Mouse (Mus musculus) hindbrain, embryonic 13.5 days (tissue): ENCODE measurements around the gene Rasal1. TPM values are rescaled to one million over a fixed set of nuclear protein-coding genes. Genes with fewer than 3 reads are reported as not detected.
A peak's percentile ranks its signal among the peaks of the same experiment; 100 is the strongest.

ENCODE experiments used
- ATAC-seq: fragments of 200-750 bp; cut with Nextera tagmentation; 2 replicates; pipeline ENCODE4 v1.8.0; 2017; ENCODE audit warnings: moderate TSS enrichment; ENCODE audit not compliant: low FRiP score
- H3K27ac ChIP-seq: fragments of 300-500 bp; sonication (generic); 2 replicates; pipeline ENCODE4 v1.5.1; 2015; ENCODE audit warnings: inconsistent platforms, mild to moderate bottlenecking, moderate library complexity
- H3K27me3 ChIP-seq: fragments of 300-500 bp; sonication (generic); 2 replicates; pipeline ENCODE4 v1.6.1; 2015; ENCODE audit warnings: mild to moderate bottlenecking, inconsistent platforms
- H3K36me3 ChIP-seq: fragments of 300-500 bp; sonication (generic); 2 replicates; pipeline ENCODE4 v1.6.1; 2015; ENCODE audit warnings: mild to moderate bottlenecking, inconsistent platforms
- H3K4me1 ChIP-seq: fragments of 300-500 bp; sonication (generic); replicated peaks from 2 replicates; pipeline ENCODE4 v1.6.1; 2015; ENCODE audit warnings: inconsistent platforms
- H3K4me2 ChIP-seq: fragments of 300-500 bp; sonication (generic); 2 replicates; pipeline ENCODE4 v1.6.1; 2015; ENCODE audit warnings: inconsistent platforms, mild to moderate bottlenecking, moderate library complexity
- H3K4me3 ChIP-seq: fragments of 300-500 bp; sonication (generic); 2 replicates; pipeline ENCODE4 v1.5.1; 2015; ENCODE audit warnings: mild to moderate bottlenecking, inconsistent platforms
- H3K9ac ChIP-seq: fragments of 300-500 bp; sonication (generic); 2 replicates; pipeline ENCODE4 v1.6.1; 2015; ENCODE audit warnings: mild to moderate bottlenecking, inconsistent platforms
- H3K9me3 ChIP-seq: fragments of 300-500 bp; sonication (generic); 2 replicates; pipeline ENCODE4 v1.6.1; 2016; ENCODE audit warnings: inconsistent platforms
- WGBS: fragments of 180-500 bp; shearing (Covaris S2); methylation state at CpG from one replicate; pipeline ENCODE4 v1.1.7; 2015; 5-methylcytosine and 5-hydroxymethylcytosine counted together
- polyA plus RNA-seq: library from polyadenylated mRNA; unstranded; fragments of >200 nt; fragmentation: Nextera tagmentation; extraction: Ambion mirVana; gene quantifications from 2 replicates; pipeline ENCODE4 v1.2.1, GENCODE M21; 2015

Gene Rasal1
- polyA plus RNA-seq, 1 experiment from 2014 or later: 0.14 TPM

GRCm38 (mm10) chr5:120626399-120626798 lies 22.2 kb upstream of the Rasal1 start:
- H3K4me3 ChIP-seq: no peak overlapping the region
- no peak for ATAC-seq
- 31% methylated on average over 19 of the region's 19 CpGs for WGBS

GRCm38 (mm10) chr5:120627515-120628300 lies 20.9 kb upstream of the Rasal1 start:
- Histone ChIP-seq H3K27me3 (peaks cover 33% of the 10 kb centered on the region), H3K36me3 (peaks cover 56% of the 10 kb centered on the region), H3K9me3 (no peaks in the 10 kb centered on the region), H3K27ac (no peak overlapping the region), H3K9ac (no peak overlapping the region), H3K4me1 (peaks cover 18% of the 10 kb centered on the region), H3K4me2 (no peak overlapping the region), H3K4me3 (no peak overlapping the region)
- ATAC-seq: no peak
- WGBS: 70% methylated on average over 15 of the region's 15 CpGs

More at GRCm38 (mm10) chr5:120626399-120626798, 22.2 kb upstream of the Rasal1 start:
- no peaks in the 10 kb centered on the region for H3K9me3 ChIP-seq
- H3K27me3 ChIP-seq: peaks cover 25% of the 10 kb centered on the region
- no peak overlapping the region for H3K27ac ChIP-seq
- H3K36me3 ChIP-seq: peaks cover 69% of the 10 kb centered on the region
- H3K4me1 ChIP-seq: peaks cover 25% of the 10 kb centered on the region
- no peak overlapping the region for H3K9ac ChIP-seq
- H3K4me2 ChIP-seq: no peak overlapping the region

- H3K4me2 ChIP-seq: no peak overlapping the region
- H3K9ac ChIP-seq: no peak overlapping the region
- no peak overlapping the region for H3K4me3 ChIP-seq
- WGBS: 53% methylated on average over 7 of the region's 7 CpGs
- H3K27ac ChIP-seq: no peak overlapping the region
- no peaks in the 10 kb centered on the region for H3K9me3 ChIP-seq
- H3K36me3 ChIP-seq: peaks cover 47% of the 10 kb centered on the region
- peaks cover 33% of the 10 kb centered on the region for H3K27me3 ChIP-seq
- H3K4me1 ChIP-seq: peaks cover 18% of the 10 kb centered on the region
- ATAC-seq: no peak
Measured at GRCm38 (mm10) chr5:120628624-120629023, 20.0 kb upstream of the Rasal1 start.

GRCm38 (mm10) chr5:120631128-120631527 lies 17.5 kb upstream of the Rasal1 start:
- H3K4me3 ChIP-seq: peak overlapping the region; percentile 20
- H3K36me3 ChIP-seq: peaks cover 22% of the 10 kb centered on the region
- H3K27me3 ChIP-seq: peaks cover 33% of the 10 kb centered on the region
- no peaks in the 10 kb centered on the region for H3K9me3 ChIP-seq
- WGBS: 9% methylated on average over 29 of the region's 29 CpGs
- H3K9ac ChIP-seq: peak overlapping the region; percentile 55; the same call in 1 of the 2 replicates
- peaks cover 18% of the 10 kb centered on the region for H3K4me1 ChIP-seq
- H3K4me2 ChIP-seq: peak overlapping the region; percentile 49
- no peak overlapping the region for H3K27ac ChIP-seq
- ATAC-seq: no peak

- Histone ChIP-seq H3K4me2 (no peak overlapping the region), H3K4me1 (peaks cover 18% of the 10 kb centered on the region), H3K9ac (no peak overlapping the region), H3K4me3 (no peak overlapping the region), H3K27ac (no peak overlapping the region), H3K36me3 (peaks cover 14% of the 10 kb centered on the region), H3K9me3 (no peaks in the 10 kb centered on the region), H3K27me3 (peaks cover 33% of the 10 kb centered on the region)
- ATAC-seq: no peak
- 91% methylated on average over 5 of the region's 5 CpGs for WGBS
Measured at GRCm38 (mm10) chr5:120631892-120632291, 16.7 kb upstream of the Rasal1 start.

GRCm38 (mm10) chr5:120634131-120634530 lies 14.5 kb upstream of the Rasal1 start, which contains the start of gene Cfap73:
Gene Cfap73, minus strand, starts transcription at chr5:120634235.
- ATAC-seq: no peak
- no peak within 1 kb of the TSS for H3K9ac ChIP-seq
- H3K27ac ChIP-seq: no peak within 1 kb of the TSS
- no peaks in the 10 kb centered on the region for H3K36me3 ChIP-seq
- peaks cover 6% of the 10 kb centered on the region; the same call in 1 of the 2 replicates for H3K4me1 ChIP-seq
- WGBS: 51% methylated on average over 9 of the region's 9 CpGs
- H3K4me2 ChIP-seq: no peak within 1 kb of the TSS
- no peaks in the 10 kb centered on the region for H3K9me3 ChIP-seq
- no peak within 1 kb of the TSS for H3K4me3 ChIP-seq
- H3K27me3 ChIP-seq: peaks cover 30% of the 10 kb centered on the region

GRCm38 (mm10) chr5:120634860-120635259 lies 13.8 kb upstream of the Rasal1 start:
- no peak overlapping the region for H3K27ac ChIP-seq
- no peak overlapping the region for H3K4me3 ChIP-seq
- H3K9ac ChIP-seq: no peak overlapping the region
- WGBS: 34% methylated on average over 5 of the region's 5 CpGs
- no peak overlapping the region for H3K4me2 ChIP-seq
- peaks cover 22% of the 10 kb centered on the region for H3K27me3 ChIP-seq
- no peaks in the 10 kb centered on the region for H3K9me3 ChIP-seq
- no peak for ATAC-seq
- no peaks in the 10 kb centered on the region for H3K36me3 ChIP-seq
- H3K4me1 ChIP-seq: peaks cover 6% of the 10 kb centered on the region; the same call in 1 of the 2 replicates

- ATAC-seq: no peak
- no peaks in the 10 kb centered on the region for H3K9me3 ChIP-seq
- H3K4me2 ChIP-seq: no peak overlapping the region
- H3K9ac ChIP-seq: no peak overlapping the region
- H3K4me1 ChIP-seq: peaks cover 6% of the 10 kb centered on the region; the same call in 1 of the 2 replicates
- H3K27ac ChIP-seq: no peak overlapping the region
- H3K27me3 ChIP-seq: peaks cover 15% of the 10 kb centered on the region
- 90% methylated on average over 5 of the region's 5 CpGs for WGBS
- H3K36me3 ChIP-seq: no peaks in the 10 kb centered on the region
- no peak overlapping the region for H3K4me3 ChIP-seq
Measured at GRCm38 (mm10) chr5:120635633-120636032, 13.0 kb upstream of the Rasal1 start.

GRCm38 (mm10) chr5:120640094-120640493 lies 8.5 kb upstream of the Rasal1 start:
- no peak for ATAC-seq
- WGBS: 91% methylated on average over 7 of the region's 7 CpGs

GRCm38 (mm10) chr5:120643365-120644085 lies 5.1 kb upstream of the Rasal1 start:
- Histone ChIP-seq H3K4me3 (no peak overlapping the region), H3K4me2 (no peak overlapping the region), H3K9me3 (no peaks in the 10 kb centered on the region), H3K36me3 (no peaks in the 10 kb centered on the region), H3K9ac (no peak overlapping the region), H3K27me3 (peaks cover 27% of the 10 kb centered on the region), H3K4me1 (peaks cover 1% of the 10 kb centered on the region), H3K27ac (no peak overlapping the region)
- no peak for ATAC-seq
- WGBS: 74% methylated on average over 14 of the region's 14 CpGs

More at GRCm38 (mm10) chr5:120640094-120640493, 8.5 kb upstream of the Rasal1 start:
- H3K27ac ChIP-seq: no peak overlapping the region
- no peak overlapping the region for H3K9ac ChIP-seq
- no peaks in the 10 kb centered on the region for H3K4me1 ChIP-seq
- H3K4me3 ChIP-seq: no peak overlapping the region
- no peaks in the 10 kb centered on the region for H3K27me3 ChIP-seq
- no peaks in the 10 kb centered on the region for H3K36me3 ChIP-seq
- no peak overlapping the region for H3K4me2 ChIP-seq
- no peaks in the 10 kb centered on the region for H3K9me3 ChIP-seq

- Histone ChIP-seq H3K27ac (no peak overlapping the region), H3K9ac (no peak overlapping the region), H3K9me3 (no peaks in the 10 kb centered on the region), H3K4me2 (no peak overlapping the region), H3K4me3 (no peak overlapping the region), H3K4me1 (peaks cover 8% of the 10 kb centered on the region), H3K36me3 (no peaks in the 10 kb centered on the region), H3K27me3 (peaks cover 34% of the 10 kb centered on the region)
- no peak for ATAC-seq
- 90% methylated on average over 3 of the region's 3 CpGs for WGBS
Measured at GRCm38 (mm10) chr5:120644227-120644626, 4.4 kb upstream of the Rasal1 start.

- Histone ChIP-seq H3K27ac (no peak overlapping the region), H3K4me3 (no peak overlapping the region), H3K9me3 (no peaks in the 10 kb centered on the region), H3K27me3 (peaks cover 50% of the 10 kb centered on the region), H3K4me1 (peaks cover 11% of the 10 kb centered on the region), H3K36me3 (no peaks in the 10 kb centered on the region), H3K9ac (no peak overlapping the region), H3K4me2 (no peak overlapping the region)
- ATAC-seq: no peak
- 60% methylated on average over 6 of the region's 6 CpGs for WGBS
Measured at GRCm38 (mm10) chr5:120645851-120646250, 2.8 kb upstream of the Rasal1 start.
